Mouse (Mus musculus): ENCODE measurements at regions not wholly inside any gene's neighbourhood (a gene's known extent, or its start where the extent isn't known, plus 50 kb on each side); places are given as distances from the start of the nearest gene placed in this dataset.

- DNase-seq = peak in 1 of 2 experiments; percentile 6
- intact Hi-C loops (cut with DNase I) = loop anchor here (5.0 kb wide), 1 partner anchor 275 kb away; no protein-coding TSS in a partner anchor
Observed at GRCm38 (mm10) chr6:43021967-43022366, 73.1 kb downstream of the Olfr444 start.
